Mouse (Mus musculus) olfactory bulb, adult 2 months (tissue): ENCODE measurements around the gene BC048403. TPM values are rescaled to one million over a fixed set of nuclear protein-coding genes. Genes with fewer than 3 reads are reported as not detected.

ENCODE experiments used
- H3K27ac ChIP-seq: fragments of 200-500 bp; 2 replicates; pipeline ENCODE4 v1.5.1; 2012; ENCODE audit warnings: low read depth, low read length; ENCODE audit not compliant: insufficient read depth
- H3K4me1 ChIP-seq: fragments of 200-500 bp; 2 replicates; pipeline ENCODE4 v1.6.1; 2012; ENCODE audit warnings: low read length; ENCODE audit not compliant: control insufficient read depth, insufficient read depth
- H3K4me3 ChIP-seq: fragments of 200-500 bp; 2 replicates; pipeline ENCODE4 v1.5.1; 2012; ENCODE audit warnings: mild to moderate bottlenecking, low read depth, low read length, moderate library complexity; ENCODE audit not compliant: insufficient read depth
- CTCF ChIP-seq: fragments of 200-500 bp; IDR thresholded peaks from 2 replicates; pipeline ENCODE4 v1.5.1; 2012; ENCODE audit warnings: low read depth, mild to moderate bottlenecking, low read length, moderate library complexity; ENCODE audit not compliant: insufficient read depth
- POLR2A ChIP-seq: fragments of 200-500 bp; IDR thresholded peaks from 2 replicates; pipeline ENCODE4 v1.6.1; 2012; ENCODE audit warnings: mild to moderate bottlenecking, low read depth, low read length, moderate library complexity; ENCODE audit not compliant: insufficient read depth
- WGBS: fragments of 180-500 bp; shearing (Covaris S2); methylation state at CpG from one replicate; pipeline ENCODE4 v1.1.7; 2018; 5-methylcytosine and 5-hydroxymethylcytosine counted together
- polyA plus RNA-seq: library from polyadenylated mRNA; stranded (reverse); fragments of >200 nt; gene quantifications from 2 replicates; pipeline ENCODE4 v1.2.4, GENCODE M21; 2012; ENCODE audit warnings: low replicate concordance; ENCODE audit not compliant: missing spikeins, insufficient read depth, insufficient read length

Gene BC048403
- polyA plus RNA-seq, 1 experiment: not detected

GRCm38 (mm10) chr10:121796027-121796802 is 56.5 kb downstream of the BC048403 start:
- TF ChIP-seq CTCF (no peak), POLR2A (no peak)
- no peaks in the 10 kb centered on the region for H3K4me1 ChIP-seq
- 65% methylated on average over 8 of the region's 8 CpGs for WGBS
- H3K27ac ChIP-seq: no peak overlapping the region
- no peak overlapping the region for H3K4me3 ChIP-seq

GRCm38 (mm10) chr10:121800041-121800440 is 60.3 kb downstream of the BC048403 start:
- WGBS: 96% methylated on average over 13 of the region's 13 CpGs

More at GRCm38 (mm10) chr10:121800041-121800440, 60.3 kb downstream of the BC048403 start:
- Histone ChIP-seq H3K4me3 (no peak overlapping the region), H3K27ac (no peak overlapping the region), H3K4me1 (no peaks in the 10 kb centered on the region)
- TF ChIP-seq CTCF (no peak), POLR2A (no peak)

Other genes starting within 250 kb of the BC048403 start
- 288 TPM in 1 of 2 replicates, not detected in the other for gene Tbk1, start 153.2 kb upstream of the BC048403 start, polyA plus RNA-seq
- gene Xpot, start 113.6 kb upstream of the BC048403 start, polyA plus RNA-seq: not detected in 2 replicates
- not detected in 2 replicates for gene D930020B18Rik, start 98.3 kb upstream of the BC048403 start, polyA plus RNA-seq